Mouse (Mus musculus) ES-Bruce4 (cell line): ENCODE data around the gene Exoc3l.
"Not testable (repeated sequence)": the region's sequence is repeated elsewhere in the genome, so short reads cannot be mapped to it uniquely, and the experiment has no call there.

Experiments used
- CTCF ChIP-seq: IDR thresholded peaks from one replicate; pipeline ENCODE4 v1.8.1; 2011; ENCODE audit warnings: low read depth, low read length
- POLR2A ChIP-seq: IDR thresholded peaks from one replicate; pipeline ENCODE4 v1.8.1; 2011; ENCODE audit warnings: low read length; ENCODE audit not compliant: insufficient read depth

DNA sequence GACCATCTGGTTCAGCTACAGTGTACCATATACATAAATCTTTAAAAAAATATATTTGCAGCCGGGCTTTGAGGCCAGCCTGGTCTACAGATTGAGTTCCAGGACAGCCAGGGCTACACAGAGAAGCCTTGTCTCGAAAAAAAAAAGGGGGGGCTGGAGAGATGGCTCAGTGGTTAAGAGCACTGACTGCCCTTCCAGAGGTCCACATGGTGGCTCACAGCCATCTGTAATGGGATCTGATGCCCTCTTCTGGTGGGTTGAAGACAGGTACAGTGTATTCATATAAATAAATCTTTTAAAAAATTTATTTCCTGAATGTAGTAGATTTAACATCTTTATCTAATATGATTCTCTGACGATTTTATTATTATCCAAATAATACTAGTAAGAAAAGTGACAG, 4.1 kb downstream of the Exoc3l start:
- TF ChIP-seq POLR2A, CTCF: not testable (repeated sequence)
